Mouse (Mus musculus) thymus, adult 2 months (tissue): ENCODE data around the gene Vmn2r87. TPM values are rescaled to one million over a fixed set of nuclear protein-coding genes. Genes with fewer than 3 reads are reported as not detected.
A peak's percentile ranks its signal among the peaks of the same experiment; 100 is the strongest.
"Not testable (repeated sequence)": the region's sequence is repeated elsewhere in the genome, so short reads cannot be mapped to it uniquely, and the experiment has no call there.

Experiments used
- DNase-seq: peaks from one replicate; pipeline ENCODE4 v3.0.0; 2021
- H3K27ac ChIP-seq: fragments of 200-500 bp; 2 replicates; pipeline ENCODE4 v1.5.1; 2012; ENCODE audit warnings: low read length, control low read depth; ENCODE audit not compliant: control insufficient read depth, insufficient read depth
- H3K27me3 ChIP-seq: fragments of 200-500 bp; 2 replicates; pipeline ENCODE4 v1.6.1; 2012; ENCODE audit warnings: mild to moderate bottlenecking, low read length, moderate library complexity, mixed read lengths; ENCODE audit not compliant: control insufficient read depth, insufficient read depth
- H3K36me3 ChIP-seq: fragments of 200-500 bp; 2 replicates; pipeline ENCODE4 v1.6.1; 2012; ENCODE audit warnings: mild to moderate bottlenecking, low read length, moderate library complexity; ENCODE audit not compliant: control insufficient read depth, insufficient read depth
- H3K4me1 ChIP-seq: fragments of 200-500 bp; replicated peaks from 2 replicates; pipeline ENCODE4 v1.6.1; 2012; ENCODE audit warnings: low read length; ENCODE audit not compliant: control insufficient read depth, insufficient read depth
- H3K4me3 ChIP-seq: fragments of 200-500 bp; 2 replicates; pipeline ENCODE4 v1.5.1; 2012; ENCODE audit warnings: mild to moderate bottlenecking, low read length, control low read depth, moderate library complexity; ENCODE audit not compliant: control insufficient read depth, insufficient read depth
- CTCF ChIP-seq: fragments of 200-500 bp; IDR thresholded peaks from 2 replicates; pipeline ENCODE4 v1.5.1; 2012; ENCODE audit warnings: mild to moderate bottlenecking, control low read depth, low read length, moderate library complexity, borderline replicate concordance; ENCODE audit not compliant: control insufficient read depth, poor library complexity, insufficient read depth; ENCODE audit errors: extremely low read depth
- POLR2A ChIP-seq: fragments of 200-500 bp; IDR thresholded peaks from 2 replicates; pipeline ENCODE4 v1.6.1; 2012; ENCODE audit warnings: mild to moderate bottlenecking, low read length, control low read depth, moderate library complexity; ENCODE audit not compliant: control insufficient read depth, poor library complexity, insufficient read depth; ENCODE audit errors: extremely low read depth
- WGBS: fragments of 180-500 bp; shearing (Covaris S2); methylation state at CpG from one replicate; pipeline ENCODE4 v1.1.7; 2018; 5-methylcytosine and 5-hydroxymethylcytosine counted together
- polyA plus RNA-seq: library from polyadenylated mRNA; depleted of rRNA; stranded (reverse); fragments of >200 nt; gene quantifications from 2 replicates; pipeline ENCODE4 v1.2.3, GENCODE M21; 2012; rRNA removed

Vmn2r87 gene
- not detected in 2 replicates for polyA plus RNA-seq

GRCm38 (mm10) chr10:130497296-130497695 is at the start of gene Vmn2r87:
TSS of gene Vmn2r87 (minus strand) at chr10:130497396.
- Histone ChIP-seq H3K4me3 (no peak within 1 kb of the TSS), H3K27me3 (no peaks in the 10 kb centered on the region), H3K36me3 (no peaks in the 10 kb centered on the region), H3K27ac (no peak within 1 kb of the TSS), H3K4me1 (no peaks in the 10 kb centered on the region)
- no peak for TF ChIP-seq POLR2A
- no peak for DNase-seq

GRCm38 (mm10) chr10:130544331-130544730 is 47.1 kb upstream of the Vmn2r87 start:
- DNase-seq, H3K27ac ChIP-seq, H3K27me3 ChIP-seq: not testable (repeated sequence)

GRCm38 (mm10) chr10:130541931-130542691 is 44.9 kb upstream of the Vmn2r87 start:
- under 1% methylated on average over 21 of the region's 21 CpGs for WGBS
- peak; percentile 70 for DNase-seq
- H3K4me1 ChIP-seq, H3K27ac ChIP-seq, H3K27me3 ChIP-seq, H3K36me3 ChIP-seq: not testable (repeated sequence)
- peak overlapping the region; percentile 94 for H3K4me3 ChIP-seq

More at GRCm38 (mm10) chr10:130544331-130544730, 47.1 kb upstream of the Vmn2r87 start:
- not testable (repeated sequence) for H3K4me1 ChIP-seq, H3K36me3 ChIP-seq, H3K4me3 ChIP-seq
- 55% methylated on average over 1 of the region's 1 CpGs for WGBS

GRCm38 (mm10) chr10:130536101-130536500 is 38.9 kb upstream of the Vmn2r87 start:
- Histone ChIP-seq H3K36me3 (no peaks in the 10 kb centered on the region), H3K4me1 (no peaks in the 10 kb centered on the region), H3K4me3 (no peak overlapping the region), H3K27me3 (no peaks in the 10 kb centered on the region), H3K27ac (no peak overlapping the region)
- TF ChIP-seq POLR2A (no peak), CTCF (no peak)
- DNase-seq = peak; percentile 27
- WGBS = 58% methylated on average over 3 of the region's 3 CpGs

GRCm38 (mm10) chr10:130527926-130528325 is 30.7 kb upstream of the Vmn2r87 start:
- WGBS = 93% methylated on average over 10 of the region's 10 CpGs
- no peaks in the 10 kb centered on the region for H3K36me3 ChIP-seq
- H3K4me3 ChIP-seq = no peak overlapping the region
- no peak for TF ChIP-seq POLR2A
- TF ChIP-seq CTCF = no peak
- no peaks in the 10 kb centered on the region for H3K4me1 ChIP-seq
- no peaks in the 10 kb centered on the region for H3K27me3 ChIP-seq
- DNase-seq = no peak
- H3K27ac ChIP-seq = no peak overlapping the region

- Histone ChIP-seq H3K36me3 (no peaks in the 10 kb centered on the region), H3K27me3 (peaks cover 4% of the 10 kb centered on the region; the same call in 1 of the 2 replicates), H3K4me1 (peaks cover 3% of the 10 kb centered on the region; the same call in 1 of the 2 replicates), H3K4me3 (peak overlapping the region; percentile 19), H3K27ac (no peak overlapping the region)
- no peak for DNase-seq
- WGBS = 8% methylated on average over 36 of the region's 36 CpGs
- TF ChIP-seq POLR2A (no peak), CTCF (no peak)
Observed at GRCm38 (mm10) chr10:130470311-130470760, 26.9 kb downstream of the Vmn2r87 start.

- not testable (repeated sequence) for H3K4me1 ChIP-seq, DNase-seq, H3K27ac ChIP-seq, H3K36me3 ChIP-seq, H3K4me3 ChIP-seq, H3K27me3 ChIP-seq
- WGBS = 98% methylated on average over 1 of the region's 1 CpGs
Observed at GRCm38 (mm10) chr10:130455950-130456349, 41.2 kb downstream of the Vmn2r87 start, which contains the start of gene Vmn2r86. TSS of gene Vmn2r86 (minus strand) at chr10:130456050.
